Mouse (Mus musculus): Measurements from ENCODE around the gene B830017H08Rik. TPM values are rescaled to one million over a fixed set of nuclear protein-coding genes. Genes with fewer than 3 reads are reported as not detected.

B830017H08Rik gene
- total RNA-seq, 2 experiments from 2014 or later = 2.9 to 4.6 TPM

DNA sequence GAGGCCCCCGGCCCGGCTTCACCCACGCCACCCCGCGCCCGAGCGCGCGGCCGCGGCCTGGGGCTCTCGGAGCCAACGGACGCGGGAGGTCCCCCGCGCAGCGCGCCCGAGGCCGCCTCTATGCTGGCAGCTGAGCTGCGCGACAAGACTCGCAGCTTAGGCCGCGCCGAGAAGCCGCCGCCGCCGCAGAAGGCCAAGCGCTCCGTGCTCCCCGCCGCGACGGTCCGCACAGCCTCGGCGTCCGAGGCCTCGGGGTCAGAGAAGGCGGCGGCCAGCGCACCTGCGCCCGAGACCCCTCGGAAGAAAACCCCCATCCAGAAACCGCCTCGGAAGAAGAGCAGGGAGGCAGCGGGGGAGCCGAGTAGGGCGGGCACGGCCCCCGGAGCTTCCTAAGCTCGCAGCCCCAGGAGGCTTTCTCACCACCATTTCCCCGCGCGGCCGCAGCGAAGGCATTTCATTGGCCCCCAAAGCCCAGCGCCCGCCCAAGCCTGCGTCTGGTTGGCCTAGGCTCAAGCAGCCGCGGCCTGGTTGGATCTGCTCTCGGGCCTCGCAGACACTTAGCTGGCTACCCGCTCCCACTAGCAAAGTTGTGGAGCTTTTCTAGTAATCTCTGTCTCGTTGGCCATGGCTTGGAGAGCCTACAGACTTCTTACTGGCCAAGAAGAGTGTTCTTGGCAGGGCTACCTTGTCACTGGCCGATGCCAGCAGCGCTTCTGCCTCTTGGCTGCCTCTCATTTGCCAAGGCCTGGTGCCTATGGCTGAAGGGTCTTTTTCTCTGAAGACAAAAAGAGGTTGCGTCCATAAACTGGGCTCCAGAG is 25.5 kb upstream of the B830017H08Rik start:
- intact Hi-C loops (cut with DNase I) = no loop called here
- DNase-seq (ENCODE audit: low spot score in 2 of 2) = peak; percentile 85 to 89

DNA sequence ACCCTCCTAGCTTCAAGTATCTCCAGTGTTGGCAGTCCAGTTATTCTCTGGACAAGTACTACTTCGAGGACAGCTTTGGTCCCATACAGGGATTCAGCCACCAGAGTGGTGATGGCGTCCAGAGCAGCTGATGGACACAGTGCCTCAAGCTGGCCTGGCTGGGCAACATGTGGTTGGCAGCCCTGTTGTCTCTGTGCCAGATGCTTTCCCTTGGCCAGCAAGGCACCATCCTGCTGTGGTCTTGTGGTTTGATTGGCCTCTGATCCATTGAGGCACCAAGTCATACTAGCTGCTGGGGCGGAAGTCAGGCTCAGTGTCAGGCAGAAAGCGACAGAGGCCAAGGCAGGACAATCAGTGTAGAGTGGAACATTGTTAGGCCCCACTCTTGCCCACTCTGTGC is 23.8 kb upstream of the B830017H08Rik start:
- no peak for DNase-seq (ENCODE audit: low spot score in 2 of 2)
- intact Hi-C loops (cut with DNase I) = no loop called here

- no peak for DNase-seq (ENCODE audit: low spot score in 2 of 2)
- intact Hi-C loops (cut with DNase I) = loop anchor here (5.0 kb wide), 2 partner anchors 37 to 67 kb away; no protein-coding TSS in a partner anchor
Measured at GRCm38 (mm10) chr16:17809711-17810110, 23.2 kb upstream of the B830017H08Rik start.

DNA sequence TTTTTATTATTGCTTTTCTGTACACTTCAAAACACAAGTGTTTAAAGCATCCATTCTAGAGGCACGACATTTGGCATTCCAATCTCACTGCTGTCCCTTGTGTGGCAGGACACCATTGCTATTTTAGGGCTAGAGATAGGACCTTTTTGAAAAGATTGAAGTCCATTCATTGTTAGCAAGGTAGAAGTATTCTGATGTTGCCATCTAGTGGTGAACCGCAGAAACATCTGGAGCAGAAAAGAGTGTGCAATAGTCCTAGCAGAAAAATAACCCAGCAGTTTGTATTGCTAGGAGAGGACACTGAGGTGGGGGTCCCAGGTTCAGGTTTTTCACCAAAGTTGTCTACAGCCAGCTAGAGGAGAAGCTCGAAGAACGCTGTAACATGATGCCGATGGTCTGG is 20.8 kb upstream of the B830017H08Rik start:
- no peak for DNase-seq (ENCODE audit: low spot score in 2 of 2)
- intact Hi-C loops (cut with DNase I) = loop anchor here (5.0 kb wide), 2 partner anchors 40 to 70 kb away; no protein-coding TSS in a partner anchor

DNA sequence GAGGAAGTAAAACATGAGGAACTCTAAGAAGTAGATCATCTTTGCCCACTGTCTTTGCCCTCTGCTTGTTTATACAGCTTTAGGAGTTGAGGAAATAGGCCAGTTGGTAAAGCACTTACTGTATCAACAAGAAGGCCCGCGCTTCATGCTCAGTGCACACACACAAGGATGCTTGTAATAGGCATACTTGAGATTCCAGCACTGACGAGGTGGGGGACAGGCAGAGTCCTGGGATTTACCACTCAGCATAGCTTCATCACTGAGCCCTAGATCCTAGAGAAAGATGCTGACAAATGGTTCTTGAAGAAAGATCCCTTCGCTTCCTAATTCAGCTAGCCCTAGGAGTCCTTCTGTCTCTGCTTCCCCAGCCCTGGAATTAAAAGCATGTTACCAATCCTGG is 19.7 kb upstream of the B830017H08Rik start:
- intact Hi-C loops (cut with DNase I) = loop anchor here (5.0 kb wide), 2 partner anchors 41 to 71 kb away; no protein-coding TSS in a partner anchor
- DNase-seq (ENCODE audit: low spot score in 2 of 2) = no peak

- peak in 1 of 2 experiments; percentile 74 for DNase-seq (ENCODE audit: low spot score in 2 of 2)
- intact Hi-C loops (cut with DNase I) = no loop called here
Measured at GRCm38 (mm10) chr16:17815411-17816402, 17.2 kb upstream of the B830017H08Rik start.

GRCm38 (mm10) chr16:17816528-17816927 is 16.4 kb upstream of the B830017H08Rik start:
- DNase-seq (ENCODE audit: low spot score in 2 of 2) = no peak
- intact Hi-C loops (cut with DNase I) = no loop called here

- intact Hi-C loops (cut with DNase I) = no loop called here
- no peak for DNase-seq (ENCODE audit: low spot score in 2 of 2)
Measured at GRCm38 (mm10) chr16:17826500-17826899, 6.4 kb upstream of the B830017H08Rik start.

- no peak for DNase-seq (ENCODE audit: low spot score in 2 of 2)
Measured at GRCm38 (mm10) chr16:17828229-17828628, 4.7 kb upstream of the B830017H08Rik start.

GRCm38 (mm10) chr16:17828867-17829266 is 4.1 kb upstream of the B830017H08Rik start:
- intact Hi-C loops (cut with DNase I) = no loop called here
- no peak for DNase-seq (ENCODE audit: low spot score in 2 of 2)

More at GRCm38 (mm10) chr16:17828229-17828628, 4.7 kb upstream of the B830017H08Rik start:
- intact Hi-C loops (cut with DNase I) = no loop called here

- intact Hi-C loops (cut with DNase I) = no loop called here
Measured at GRCm38 (mm10) chr16:17830385-17831178, 2.3 kb upstream of the B830017H08Rik start.

GRCm38 (mm10) chr16:17831781-17832180 is 1.1 kb upstream of the B830017H08Rik start:
- intact Hi-C loops (cut with DNase I) = no loop called here
- no peak for DNase-seq (ENCODE audit: low spot score in 2 of 2)

More at GRCm38 (mm10) chr16:17830385-17831178, 2.3 kb upstream of the B830017H08Rik start:
- no peak for DNase-seq (ENCODE audit: low spot score in 2 of 2)

GRCm38 (mm10) chr16:17833321-17833680 is 380 bp downstream of the B830017H08Rik start:
- peak; percentile 63 to 75 for DNase-seq (ENCODE audit: low spot score in 2 of 2)
- intact Hi-C loops (cut with DNase I) = no loop called here

DNA sequence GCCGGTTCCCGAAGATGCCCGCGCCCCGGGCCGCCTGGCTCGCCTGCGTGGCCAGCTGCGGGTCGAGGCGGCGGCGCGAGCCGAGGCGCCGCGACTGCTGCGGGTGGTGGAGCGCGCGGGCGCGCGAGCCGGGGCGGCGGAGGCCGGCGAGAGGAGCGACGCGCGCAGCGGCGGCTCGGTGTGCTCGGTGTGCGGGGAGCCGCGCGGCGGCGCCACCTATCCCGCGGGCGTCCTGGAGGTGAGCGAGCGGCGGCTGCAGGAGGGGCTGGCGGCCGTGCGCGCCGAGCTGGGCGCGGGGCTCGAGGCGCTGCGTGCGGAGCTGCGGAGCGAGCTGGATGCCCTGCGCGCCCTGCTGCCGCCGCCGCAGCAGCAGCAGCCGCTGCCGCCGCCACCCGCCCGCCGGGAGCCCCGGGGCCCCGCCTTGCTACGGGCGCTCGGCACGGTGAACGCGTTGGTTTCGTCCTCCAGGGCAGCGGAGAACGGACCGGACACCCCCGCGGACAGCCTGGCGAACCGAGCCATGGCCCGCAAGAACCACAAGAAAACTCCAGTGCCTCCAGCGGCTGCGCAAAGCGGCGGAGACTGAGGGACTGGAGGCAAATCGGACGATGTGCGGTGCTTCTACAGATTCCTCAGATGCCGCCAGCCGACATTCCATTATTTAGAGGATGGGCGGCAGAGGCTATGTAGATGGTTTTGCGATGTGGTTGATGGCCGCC is 919 bp downstream of the B830017H08Rik start:
- intact Hi-C loops (cut with DNase I) = no loop called here
- peak; percentile 71 to 77 for DNase-seq (ENCODE audit: low spot score in 2 of 2)

GRCm38 (mm10) chr16:17834543-17834942 is 1.6 kb downstream of the B830017H08Rik start:
- intact Hi-C loops (cut with DNase I) = no loop called here
- DNase-seq (ENCODE audit: low spot score in 2 of 2) = no peak

GRCm38 (mm10) chr16:17835481-17835880 is 2.6 kb downstream of the B830017H08Rik start:
- intact Hi-C loops (cut with DNase I) = no loop called here
- DNase-seq (ENCODE audit: low spot score in 2 of 2) = no peak

DNA sequence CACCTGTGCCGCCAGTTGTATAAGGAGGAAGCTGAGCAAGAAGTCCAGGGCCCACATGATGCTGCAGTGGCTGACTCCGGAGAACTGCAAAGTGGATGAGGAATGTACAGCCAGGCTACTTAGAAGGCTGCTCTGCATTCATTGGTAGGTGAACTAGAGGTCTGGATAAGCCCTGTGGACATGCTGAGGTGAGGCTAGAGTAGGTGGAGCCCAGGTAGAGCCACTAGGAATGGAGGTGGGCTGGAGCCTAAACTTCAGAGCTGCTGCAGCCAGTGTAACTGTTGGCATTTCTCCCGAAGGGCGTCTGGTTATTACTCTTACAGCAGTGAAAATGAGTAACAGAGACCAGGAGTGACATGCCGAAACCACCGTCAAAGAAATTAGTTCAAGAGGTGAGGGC is 5.1 kb downstream of the B830017H08Rik start, which contains the start of gene Car15:
Car15 (minus strand) TSS at position 314 of the 400 bp plus-strand sequence.
- no peak for DNase-seq (ENCODE audit: low spot score in 2 of 2)
- intact Hi-C loops (cut with DNase I) = no loop called here

DNA sequence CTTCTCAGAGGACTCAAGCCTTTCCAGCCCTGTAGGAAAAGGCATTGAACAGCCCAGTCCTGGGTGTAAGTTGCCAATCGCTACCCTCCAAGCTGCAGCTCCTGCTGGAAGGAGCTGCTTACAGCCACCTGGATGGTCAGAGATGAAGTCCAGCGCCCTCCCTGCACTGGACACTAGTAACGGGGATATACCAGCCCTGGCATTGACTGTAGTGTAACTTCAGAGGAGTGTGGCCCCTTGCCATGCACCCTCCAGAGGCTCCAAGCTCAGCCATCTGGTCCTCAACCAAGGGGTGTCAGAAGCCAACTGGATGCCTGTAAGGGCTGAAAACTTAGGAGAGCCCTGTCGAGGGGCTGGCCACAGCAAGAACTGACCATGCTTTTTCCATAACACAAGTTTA is 7.1 kb downstream of the B830017H08Rik start:
- no peak for DNase-seq (ENCODE audit: low spot score in 2 of 2)
- intact Hi-C loops (cut with DNase I) = no loop called here

DNA sequence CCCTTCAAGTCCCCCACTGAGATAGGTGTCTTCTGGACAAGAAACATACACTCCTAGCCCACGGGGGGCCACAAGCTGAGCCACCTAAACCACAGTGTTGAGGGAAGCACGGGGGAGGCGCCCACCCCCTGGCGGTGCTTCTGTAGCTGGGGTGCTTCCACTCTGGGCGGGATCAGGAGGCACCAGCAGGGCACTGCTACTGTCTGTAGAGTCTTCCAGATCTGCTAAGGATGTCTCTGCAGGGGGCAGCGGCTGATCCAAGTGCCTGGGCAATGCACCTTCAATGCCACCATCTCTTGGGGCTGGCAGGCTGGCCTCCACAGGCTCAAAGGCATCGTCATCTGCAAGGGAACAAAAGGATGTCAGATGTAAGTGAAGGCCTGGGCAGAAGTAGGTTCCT is 9.5 kb downstream of the B830017H08Rik start:
- no peak for DNase-seq (ENCODE audit: low spot score in 2 of 2)

More for the DNA sequence above, 9.5 kb downstream of the B830017H08Rik start:
- intact Hi-C loops (cut with DNase I) = no loop called here
